Mouse (Mus musculus): Measurements from ENCODE around the gene Tesk1.
A peak's percentile ranks its signal among the peaks of the same experiment; 100 is the strongest.
"Not testable (repeated sequence)": the region's sequence is repeated elsewhere in the genome, so short reads cannot be mapped to it uniquely, and the experiment has no call there.

Tesk1 gene

DNA sequence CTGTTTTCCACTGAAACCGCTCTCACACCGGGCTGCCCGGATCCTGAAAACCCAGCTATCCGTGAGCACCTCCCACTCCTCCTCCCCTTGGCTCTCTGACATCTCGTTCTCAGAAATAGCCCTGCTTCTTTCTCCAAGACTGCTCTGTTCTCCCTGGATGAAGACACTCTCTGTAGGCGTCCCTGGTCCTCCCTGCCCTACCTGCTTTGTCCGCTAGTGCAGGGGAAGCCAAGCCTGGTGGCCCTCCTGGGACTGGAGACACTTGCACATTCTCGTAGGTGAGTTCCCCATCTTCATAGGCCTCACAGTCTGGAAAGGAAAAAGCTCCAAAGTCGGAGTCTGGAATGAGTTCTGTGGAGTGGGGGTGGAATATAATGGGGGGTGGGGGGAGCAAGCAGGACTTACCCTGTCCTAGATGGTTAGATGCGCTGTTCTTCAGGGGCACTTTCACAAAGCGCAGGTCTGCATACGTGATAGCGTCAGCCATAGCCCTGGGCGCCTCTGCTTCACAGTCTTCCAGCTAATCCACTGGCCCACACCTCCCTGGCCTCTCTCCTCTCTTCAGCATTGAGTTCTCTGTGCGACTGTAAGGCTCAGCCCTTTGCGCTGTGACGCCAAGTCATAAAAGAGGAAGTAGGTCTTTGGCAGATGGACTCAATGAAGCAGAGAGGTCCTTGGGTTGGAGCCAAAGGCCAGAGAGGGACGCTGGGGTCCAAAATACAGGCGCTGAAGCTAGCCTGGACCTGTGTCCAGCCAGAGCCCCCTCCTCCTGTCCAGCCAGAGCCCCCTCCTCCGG is 12.5 kb downstream of the Tesk1 start, which contains the start of gene Cd72:
Gene Cd72 (minus strand): TSS at position 588 of the 796 bp plus-strand sequence.
- DNase-seq: no peak

DNA sequence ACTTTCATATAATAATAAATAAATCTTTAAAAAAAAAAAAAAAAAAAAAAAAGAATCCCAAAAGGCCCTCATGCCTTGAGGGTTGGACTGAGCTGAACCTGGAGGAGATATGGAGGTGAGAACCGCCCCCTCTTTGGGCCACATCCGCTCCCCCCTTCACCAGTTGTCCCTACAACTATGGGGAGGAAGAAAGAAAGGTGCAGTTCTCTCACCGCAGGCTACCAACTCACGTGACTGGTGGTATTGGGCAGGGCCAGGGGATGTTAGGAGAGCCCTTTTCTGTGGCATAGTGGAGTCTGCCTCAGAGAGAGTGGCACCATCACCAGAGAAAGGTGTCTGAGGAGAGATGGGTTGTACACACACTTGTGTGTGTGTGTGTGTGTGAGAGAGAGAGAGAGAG is 14.7 kb downstream of the Tesk1 start:
- no peak for DNase-seq

DNA sequence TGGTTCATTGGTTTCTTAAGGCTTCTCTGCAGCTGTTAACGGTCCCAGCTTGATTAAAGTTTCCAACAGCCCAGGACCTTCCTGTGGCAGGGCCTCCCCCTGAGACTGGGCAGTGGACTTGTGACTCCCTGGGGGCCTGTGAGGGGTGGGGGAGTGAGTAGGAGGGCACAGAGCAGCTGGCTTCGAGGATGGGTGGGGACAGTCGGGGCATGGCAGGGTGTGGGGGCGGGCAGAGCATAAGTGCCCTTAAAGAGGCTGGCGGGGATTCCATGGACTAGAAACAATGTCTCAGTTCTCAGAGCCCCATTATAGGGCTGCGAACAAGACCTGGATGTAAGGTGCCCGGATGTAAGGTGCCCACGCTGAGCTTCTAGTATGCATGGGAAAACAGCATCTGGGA is 15.4 kb downstream of the Tesk1 start:
- no peak for DNase-seq

DNA sequence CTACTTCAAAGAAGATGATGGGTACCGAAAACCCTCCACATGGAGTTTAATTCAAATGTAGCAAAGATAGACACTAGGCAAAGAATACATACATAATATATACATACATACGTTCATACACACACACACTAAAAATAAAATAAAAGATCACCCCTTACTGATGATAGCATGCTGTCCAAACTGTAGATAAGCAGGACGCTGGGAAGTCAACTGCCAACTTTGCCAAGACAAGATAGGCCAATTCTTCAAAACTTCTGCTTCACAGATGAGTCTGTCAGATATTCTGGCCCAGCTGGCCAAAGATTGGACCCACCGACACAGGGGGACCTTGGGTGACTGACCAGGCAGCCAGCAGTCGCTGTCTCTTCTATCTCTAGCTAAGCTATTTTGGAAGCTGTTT is 21.4 kb downstream of the Tesk1 start:
- no peak for DNase-seq

DNA sequence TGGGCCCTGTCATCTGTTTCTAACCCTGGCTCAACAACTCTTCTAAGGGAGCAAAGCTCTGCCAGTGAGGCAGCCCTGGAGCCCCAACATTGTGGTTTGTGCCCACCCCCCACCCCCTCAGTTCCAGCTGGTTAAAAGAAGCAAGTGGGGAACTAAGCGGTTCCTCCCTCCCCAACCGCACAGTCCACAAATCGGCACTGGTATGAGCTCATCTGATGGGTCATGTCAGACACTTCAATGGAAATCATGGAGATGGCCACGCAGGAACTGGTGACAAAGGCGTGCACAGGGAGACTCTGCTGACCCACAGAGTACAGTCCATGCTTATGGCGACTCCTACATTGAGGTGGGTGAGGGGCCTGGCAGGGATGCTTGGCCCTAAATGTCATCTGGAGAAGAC is 24.2 kb downstream of the Tesk1 start:
- no peak for DNase-seq

DNA sequence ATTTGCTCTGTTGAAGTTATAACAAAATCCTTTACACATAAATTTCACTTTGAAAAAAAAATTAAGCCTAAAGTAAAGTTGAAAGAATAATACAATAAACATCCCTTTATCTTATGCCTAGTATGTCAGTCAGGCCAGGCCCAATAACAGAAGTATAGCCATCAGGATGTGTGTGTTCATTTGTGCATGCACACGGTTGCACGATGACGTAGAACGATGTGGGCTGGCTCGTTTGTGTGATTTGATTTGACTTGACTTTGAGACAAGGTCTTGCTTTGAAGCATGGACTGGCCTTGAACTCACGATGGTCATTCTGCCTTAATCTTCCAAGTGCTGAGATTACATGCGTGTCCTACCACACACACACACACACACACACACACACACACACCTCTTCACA is 25.1 kb downstream of the Tesk1 start:
- DNase-seq: no peak

DNA sequence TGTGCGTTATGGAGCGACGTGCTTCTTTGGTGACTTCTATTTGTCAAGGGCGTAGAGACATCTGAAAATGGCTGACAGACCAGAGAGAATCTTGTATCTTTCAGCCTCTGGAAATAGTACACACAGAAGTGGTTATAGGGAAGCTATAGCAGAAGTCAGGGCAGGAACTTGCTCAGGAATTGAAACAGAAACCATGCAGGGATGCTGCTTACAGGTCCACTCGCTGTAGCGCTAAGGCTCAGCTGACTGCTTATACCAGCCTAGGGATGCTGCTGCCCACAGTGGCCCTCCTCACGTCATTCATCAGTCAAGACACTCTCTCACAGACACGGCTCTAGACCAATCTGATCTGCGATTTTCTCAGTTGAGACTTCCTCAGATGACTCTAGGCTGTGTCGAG is 28.6 kb downstream of the Tesk1 start:
- DNase-seq: no peak

DNA sequence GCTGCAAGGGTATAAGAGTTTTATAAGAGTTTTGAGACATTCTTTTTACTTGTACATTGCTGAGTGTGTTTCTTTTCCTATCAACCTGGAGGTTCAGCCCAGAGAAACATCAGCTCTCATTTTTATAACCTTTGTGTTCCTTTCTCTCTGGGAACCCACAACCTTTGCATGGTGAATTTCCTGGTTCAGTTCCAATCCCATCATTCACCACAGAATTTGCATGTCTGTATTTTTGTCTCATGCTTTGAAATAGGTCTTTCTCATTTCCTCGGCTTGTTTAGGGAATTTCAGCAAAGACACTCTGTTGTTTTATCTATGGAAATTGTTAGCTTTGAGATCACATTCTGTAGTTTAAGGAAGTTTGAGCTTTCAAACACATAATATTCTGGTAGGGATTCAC is 31.9 kb downstream of the Tesk1 start:
- DNase-seq: no peak

DNA sequence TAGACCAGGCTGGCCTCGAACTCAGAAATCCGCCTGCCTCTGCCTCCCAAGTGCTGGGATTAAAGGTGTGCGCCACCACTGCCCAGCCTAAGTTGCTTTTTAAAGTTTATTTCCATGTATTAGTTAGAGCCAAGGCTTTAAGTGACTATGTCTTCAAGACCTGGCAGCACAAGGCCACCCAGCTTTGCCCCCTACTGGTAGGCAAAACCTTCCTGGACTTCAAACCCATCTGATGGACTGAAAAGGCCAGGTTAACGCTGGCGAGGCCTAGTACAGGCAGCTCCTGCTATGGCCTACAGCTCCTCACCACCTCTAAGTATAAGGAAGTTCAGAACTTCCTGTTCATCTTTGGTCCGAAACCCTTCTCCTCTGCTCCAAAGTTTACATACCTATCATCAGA is 34.9 kb downstream of the Tesk1 start:
- peak; percentile 47 to 67 for DNase-seq

DNA sequence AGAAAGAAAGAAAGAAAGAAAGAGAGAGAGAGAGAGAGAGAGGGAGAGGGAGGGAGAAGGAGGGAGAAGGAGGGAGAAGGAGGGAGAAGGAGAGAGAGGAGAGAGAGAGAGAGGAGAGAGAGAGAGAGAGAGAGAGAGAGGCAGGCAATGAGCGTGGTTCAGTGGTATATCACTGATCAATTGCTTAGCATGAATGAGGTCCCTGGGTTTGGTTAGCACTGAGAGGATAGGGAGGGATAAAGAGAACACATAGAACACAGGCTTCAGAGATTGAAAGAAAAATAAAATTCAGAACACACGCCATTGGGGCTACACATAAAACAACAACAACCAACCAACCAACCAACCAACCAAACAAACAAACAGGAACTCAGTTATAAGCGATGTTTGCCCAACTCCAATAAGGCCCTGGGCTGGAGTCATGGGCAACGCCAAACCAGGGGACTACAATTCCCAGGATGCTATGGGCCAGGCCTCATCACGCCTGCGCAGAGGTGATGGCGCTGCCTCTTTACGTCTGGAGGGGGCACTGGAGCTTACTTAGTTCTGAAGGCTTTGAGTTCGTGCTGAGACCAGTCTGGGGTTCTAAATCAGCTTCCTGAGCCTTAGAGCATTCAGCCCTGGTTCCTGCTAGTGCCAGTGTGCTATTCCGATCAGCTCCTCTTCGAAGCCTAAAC is 36.3 kb downstream of the Tesk1 start:
- peak; percentile 91 to 93 for DNase-seq

DNA sequence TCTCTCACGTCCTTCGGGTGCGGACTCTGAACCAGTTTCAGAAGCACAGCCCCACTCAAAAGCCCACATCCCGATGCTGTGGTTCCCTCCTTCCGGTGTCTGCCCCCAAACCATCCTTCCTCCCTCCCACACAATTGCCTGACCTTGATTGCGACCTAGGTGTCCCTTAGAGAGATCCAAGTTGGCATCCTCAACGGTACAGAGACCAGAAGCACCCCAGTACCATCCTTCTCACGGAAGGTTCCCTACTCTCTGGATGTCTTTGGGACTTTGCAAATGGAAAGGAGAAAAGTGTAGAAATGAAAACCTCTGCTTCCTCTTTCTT is 36.8 kb downstream of the Tesk1 start:
- DNase-seq: no peak

DNA sequence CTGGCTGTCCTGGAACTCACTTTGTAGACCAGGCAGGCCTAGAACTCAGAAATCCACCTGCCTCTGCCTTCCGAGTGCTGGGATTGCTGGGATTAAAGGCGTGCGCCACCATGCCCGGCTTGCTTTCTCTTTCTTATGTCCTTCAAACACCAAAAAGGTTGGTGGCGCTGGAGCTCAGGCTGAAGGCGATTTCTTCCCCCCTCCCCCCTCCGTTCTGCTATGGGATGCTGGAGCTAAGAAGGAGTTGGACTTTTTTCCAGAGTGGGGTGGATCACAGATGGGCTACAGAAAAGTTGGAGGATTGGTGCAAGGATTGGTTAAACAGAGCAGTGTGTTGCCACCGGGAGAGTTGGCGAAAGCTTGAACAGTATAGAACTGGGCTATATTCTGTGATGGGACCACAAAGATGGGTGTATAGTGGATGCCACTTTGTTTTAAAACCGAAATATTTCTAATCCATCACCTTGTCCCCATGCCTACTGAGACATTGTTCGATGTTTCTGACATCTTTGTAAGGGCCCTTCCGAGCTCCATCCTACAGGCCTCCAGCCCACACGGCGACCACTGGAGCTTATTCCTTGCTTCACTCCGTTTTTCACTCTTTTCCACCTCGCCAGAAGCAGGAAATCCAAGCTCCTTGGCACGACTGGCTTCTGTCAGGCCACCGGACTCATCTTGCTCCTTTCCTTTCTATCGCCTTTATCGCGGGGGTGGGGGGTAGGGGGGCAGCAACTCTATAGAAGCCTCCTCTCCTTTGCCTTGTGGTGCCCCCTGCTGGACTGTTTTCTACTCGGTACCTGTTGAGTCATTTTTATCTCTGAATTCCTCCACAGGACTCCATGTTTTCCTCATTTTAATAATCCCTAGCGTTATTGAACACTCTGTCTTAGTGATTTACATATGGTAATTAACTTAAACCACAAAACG is 37.4 kb downstream of the Tesk1 start:
- peak; percentile 68 to 85 for DNase-seq

DNA sequence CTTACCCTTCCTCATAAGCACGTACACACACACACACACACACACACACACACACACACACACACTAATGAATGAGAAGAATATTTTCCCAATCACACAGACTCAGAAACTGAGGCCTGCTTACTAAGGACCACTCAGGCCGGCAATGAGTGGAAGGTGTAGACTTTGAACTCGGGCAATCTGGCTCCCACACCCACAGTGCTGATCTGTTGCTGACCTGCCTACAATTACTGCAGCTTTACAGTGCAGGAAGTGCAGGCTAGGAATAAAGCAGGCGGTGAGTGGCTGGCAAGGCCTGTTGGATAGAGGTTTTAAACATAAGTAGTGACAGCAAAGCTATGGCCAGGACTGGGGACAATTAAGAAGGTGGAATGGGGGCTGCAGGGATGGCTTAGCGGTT is 39.2 kb downstream of the Tesk1 start:
- DNase-seq: peak in 1 of 2 experiments; percentile 51

DNA sequence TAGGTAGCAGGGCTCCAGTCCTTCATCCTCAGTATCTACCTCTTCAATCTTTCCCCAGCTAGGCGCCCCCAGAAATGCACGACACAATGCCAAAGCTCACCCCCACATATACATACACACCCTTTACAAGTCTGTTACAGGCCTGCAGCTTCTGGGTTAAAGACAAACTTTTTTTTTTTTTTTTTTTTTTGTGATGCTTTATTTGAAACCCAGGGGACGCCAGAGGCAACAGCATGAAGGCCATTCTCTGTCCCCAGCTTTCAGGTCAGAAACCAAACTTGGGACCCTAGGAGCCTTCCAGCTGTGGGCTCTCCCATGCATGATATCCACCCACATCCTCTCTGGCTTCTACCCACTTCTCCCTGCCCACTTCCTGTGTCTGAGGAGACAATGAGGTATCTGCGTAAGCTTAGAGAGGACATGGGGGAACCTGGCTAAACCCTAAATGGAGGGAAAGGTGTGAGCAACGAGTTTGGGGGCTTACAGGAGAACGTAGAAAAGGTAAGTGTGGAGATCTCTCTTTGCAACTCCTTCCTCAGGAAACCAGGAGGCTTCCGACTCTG is 40.2 kb downstream of the Tesk1 start:
- no peak for DNase-seq

DNA sequence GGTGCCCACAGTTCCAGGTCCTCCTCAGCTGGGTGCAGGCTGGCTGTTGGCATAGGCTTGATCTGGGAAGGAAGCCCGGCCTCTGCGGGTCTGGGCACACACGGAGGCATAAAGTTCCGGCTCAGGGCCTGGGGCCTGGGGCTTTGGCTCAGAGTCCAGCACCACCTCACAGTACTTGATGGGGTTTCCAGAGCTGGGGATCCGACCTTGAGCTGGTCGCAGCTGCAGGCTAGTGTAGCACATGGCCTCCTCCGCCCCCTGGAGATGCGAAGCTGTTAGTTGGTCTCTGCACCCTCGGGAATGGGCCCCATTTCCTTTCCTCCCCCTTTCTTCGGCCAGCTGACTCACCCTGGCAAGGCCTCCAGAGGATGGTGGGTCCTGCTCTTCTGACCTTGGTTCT is 40.9 kb downstream of the Tesk1 start:
- DNase-seq: no peak

DNA sequence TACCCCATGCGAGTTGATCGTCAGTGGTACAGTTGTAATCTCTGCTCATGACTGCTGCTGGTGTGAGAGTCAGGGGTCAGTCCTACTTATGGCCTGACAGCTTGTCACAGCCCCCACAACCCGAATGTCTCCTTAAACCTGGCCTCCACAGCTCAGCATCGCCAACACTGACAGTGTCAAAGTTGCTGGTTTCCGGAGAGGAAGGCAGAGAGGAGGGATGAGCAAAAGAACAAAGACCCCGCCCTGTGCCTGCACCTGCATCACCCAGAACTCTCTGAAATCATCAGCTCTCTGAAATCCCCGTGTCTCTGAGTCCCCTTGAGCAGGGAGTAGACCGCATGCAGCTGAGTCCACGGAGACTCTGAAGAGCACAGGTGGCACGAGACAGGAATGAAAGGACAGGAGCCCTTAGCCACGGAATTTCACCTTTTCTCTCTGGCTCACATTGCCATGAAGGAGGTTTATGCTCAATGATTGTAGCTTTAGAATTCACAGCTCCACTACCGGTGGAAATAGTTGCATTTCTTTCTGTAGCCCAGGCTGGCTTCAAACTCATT is 41.9 kb downstream of the Tesk1 start, which contains the start of gene Sit1:
Gene Sit1 (minus strand): TSS at position 200 of the 557 bp plus-strand sequence.
- DNase-seq: no peak

DNA sequence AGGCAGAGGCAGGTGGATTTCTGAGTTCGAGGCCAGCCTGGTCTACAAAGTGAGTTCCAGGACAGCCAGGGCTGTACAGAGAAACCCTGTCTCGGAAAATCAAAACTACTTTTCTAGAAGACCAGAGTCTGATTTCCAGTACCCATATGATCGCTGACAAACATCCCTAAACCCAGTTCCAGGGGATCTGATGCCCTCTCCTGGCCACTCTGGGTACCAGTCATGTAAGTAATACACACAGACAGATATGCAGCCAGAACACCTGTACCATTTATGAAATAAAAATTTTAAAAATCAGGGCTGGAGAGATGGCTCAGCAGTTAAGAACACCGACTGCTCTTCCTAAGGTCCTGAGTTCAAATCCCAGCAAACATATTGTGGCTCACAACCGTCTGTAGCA is 43.9 kb downstream of the Tesk1 start:
- not testable (repeated sequence) for DNase-seq

DNA sequence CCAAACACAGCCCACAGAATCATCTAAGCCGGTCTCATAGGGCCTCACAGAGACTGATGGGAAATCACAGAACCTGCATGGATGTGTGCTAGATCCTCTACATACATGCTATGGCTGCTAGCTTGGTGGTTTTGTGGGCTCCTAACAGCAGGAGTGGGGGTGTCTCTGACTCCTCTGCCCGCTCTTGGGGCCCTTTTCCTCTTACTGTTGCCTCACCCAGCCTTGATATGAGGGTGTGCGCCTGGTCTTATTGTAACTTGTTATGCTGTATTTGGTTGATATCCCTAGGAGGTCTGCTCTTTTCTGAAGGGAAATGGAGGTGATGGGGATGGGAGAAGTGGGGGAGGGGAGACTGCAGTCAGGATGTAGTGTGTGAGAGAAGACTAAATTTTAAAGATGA is 47.9 kb downstream of the Tesk1 start:
- peak in 1 of 2 experiments; percentile 27 for DNase-seq

DNA sequence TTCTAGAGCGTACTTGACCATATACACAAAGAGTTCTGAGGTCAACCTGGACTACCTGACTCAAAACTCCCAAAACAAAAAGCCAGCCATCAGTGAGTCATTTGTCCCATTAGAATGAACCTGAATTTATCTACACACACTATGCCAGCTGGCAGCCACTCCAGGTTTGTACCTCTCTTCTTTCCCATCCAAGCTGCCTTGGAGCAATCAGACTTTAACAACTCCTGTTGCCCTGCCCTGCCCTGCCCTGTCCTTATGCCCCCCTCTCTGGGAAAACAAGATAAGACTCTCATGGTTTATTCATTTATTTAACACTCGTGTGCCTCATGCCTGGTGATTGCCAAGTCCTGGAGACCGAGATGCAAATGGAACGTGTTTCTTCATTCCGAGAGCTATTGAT is 49.1 kb downstream of the Tesk1 start:
- DNase-seq: peak in 1 of 2 experiments; percentile 28

DNA sequence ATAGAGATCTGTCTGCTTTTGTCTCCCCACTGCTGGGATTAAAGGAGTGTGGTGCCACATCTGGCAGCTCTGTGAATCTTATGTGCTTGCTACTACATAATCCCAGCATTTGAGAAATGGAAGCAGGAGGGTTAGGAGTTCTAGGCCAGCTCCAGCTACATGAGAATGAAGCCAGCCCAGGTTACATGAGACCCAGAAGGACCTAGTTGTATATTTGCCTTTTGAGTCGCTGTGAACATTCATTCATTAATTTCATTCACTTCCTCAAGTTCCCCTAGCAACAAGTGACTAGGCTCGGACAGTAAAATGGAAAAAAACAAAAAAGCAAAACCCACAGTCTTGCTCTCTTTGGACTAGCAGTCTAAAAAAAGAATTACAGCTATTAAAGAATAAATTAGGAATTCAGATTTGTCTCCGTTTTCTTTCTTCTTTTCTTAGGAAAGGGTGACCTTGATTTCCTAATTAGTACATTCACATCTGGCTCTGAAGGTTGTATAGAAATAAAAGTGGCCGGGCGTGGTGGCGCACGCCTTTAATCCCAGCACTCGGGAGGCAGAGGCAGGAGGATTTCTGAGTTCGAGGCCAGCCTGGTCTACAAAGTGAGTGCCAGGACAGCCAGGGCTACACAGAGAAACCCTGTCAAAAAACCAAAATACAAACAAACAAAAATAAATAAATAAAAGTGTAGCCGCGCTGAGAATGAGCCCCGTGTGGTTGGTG is 50.5 kb downstream of the Tesk1 start:
- DNase-seq: no peak

DNA sequence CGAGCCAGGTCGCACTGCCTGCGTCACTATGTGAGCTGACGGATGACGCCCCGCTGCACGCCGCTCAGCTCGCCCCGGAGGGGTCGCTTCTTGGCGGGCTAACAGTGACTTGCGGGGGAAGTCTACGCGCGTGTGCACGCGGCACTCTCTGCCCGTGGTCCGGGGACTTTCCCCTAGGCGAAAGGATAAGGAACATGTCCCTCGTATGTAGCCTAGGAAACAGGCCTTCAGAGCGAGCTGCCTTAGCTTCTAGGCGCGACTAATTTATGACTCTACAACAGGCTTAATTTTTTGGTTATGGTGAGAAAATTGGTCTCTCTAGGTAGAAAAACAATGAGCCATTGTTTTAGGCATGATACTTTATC is 51.1 kb downstream of the Tesk1 start, which contains the start of gene Ccdc107:
Gene Ccdc107 (plus strand): TSS at position 80 of the 365 bp plus-strand sequence.
- peak; percentile 92 to 98 for DNase-seq

Data from kidney, postnatal 25 days (tissue).